Mouse (Mus musculus): ENCODE data around the gene Cited2.

Cited2 gene

GRCm38 (mm10) chr10:17722653-17723410 is at the start of gene Cited2:
Gene Cited2 (plus strand): TSS chr10:17723218.
- in situ Hi-C loops (cut with MboI, MseI): loop anchor here (5.0 kb wide), 1 partner anchor 511 kb away; no protein-coding TSS in a partner anchor

GRCm38 (mm10) chr10:17674454-17674853 is 48.6 kb upstream of the Cited2 start:
- in situ Hi-C loops (cut with MboI, MseI): no loop called here

- in situ Hi-C loops (cut with MboI, MseI): no loop called here
Observed at GRCm38 (mm10) chr10:17674869-17675268, 48.1 kb upstream of the Cited2 start.

GRCm38 (mm10) chr10:17676464-17676863 is 46.6 kb upstream of the Cited2 start:
- in situ Hi-C loops (cut with MboI, MseI): no loop called here

GRCm38 (mm10) chr10:17677308-17677707 is 45.7 kb upstream of the Cited2 start:
- in situ Hi-C loops (cut with MboI, MseI): no loop called here

GRCm38 (mm10) chr10:17680432-17681382 is 42.3 kb upstream of the Cited2 start:
- in situ Hi-C loops (cut with MboI, MseI): no loop called here

GRCm38 (mm10) chr10:17681386-17681785 is 41.6 kb upstream of the Cited2 start:
- in situ Hi-C loops (cut with MboI, MseI): no loop called here

GRCm38 (mm10) chr10:17683852-17684428 is 39.1 kb upstream of the Cited2 start:
- in situ Hi-C loops (cut with MboI, MseI): no loop called here

GRCm38 (mm10) chr10:17689806-17690205 is 33.2 kb upstream of the Cited2 start:
- in situ Hi-C loops (cut with MboI, MseI): no loop called here

- in situ Hi-C loops (cut with MboI, MseI): no loop called here
Observed at GRCm38 (mm10) chr10:17691709-17692108, 31.3 kb upstream of the Cited2 start.

- in situ Hi-C loops (cut with MboI, MseI): no loop called here
Observed at GRCm38 (mm10) chr10:17695801-17696200, 27.2 kb upstream of the Cited2 start.

GRCm38 (mm10) chr10:17697376-17698265 is 25.4 kb upstream of the Cited2 start:
- in situ Hi-C loops (cut with MboI, MseI): no loop called here

- in situ Hi-C loops (cut with MboI, MseI): no loop called here
Observed at GRCm38 (mm10) chr10:17705466-17705973, 17.5 kb upstream of the Cited2 start.

GRCm38 (mm10) chr10:17710753-17711152 is 12.3 kb upstream of the Cited2 start:
- in situ Hi-C loops (cut with MboI, MseI): loop anchor here (10.0 kb wide), 1 partner anchor 706 kb away; no protein-coding TSS in a partner anchor

GRCm38 (mm10) chr10:17719009-17719570 is 3.9 kb upstream of the Cited2 start:
- in situ Hi-C loops (cut with MboI, MseI): loop anchor here (10.0 kb wide), 1 partner anchor 714 kb away; no protein-coding TSS in a partner anchor

GRCm38 (mm10) chr10:17719646-17720045 is 3.4 kb upstream of the Cited2 start:
- in situ Hi-C loops (cut with MboI, MseI): loop anchor here (5.0 to 10.0 kb wide), 2 partner anchors 507 to 715 kb away; no protein-coding TSS in a partner anchor

- in situ Hi-C loops (cut with MboI, MseI): loop anchor here (5.0 kb wide), 1 partner anchor 509 kb away; no protein-coding TSS in a partner anchor
Observed at GRCm38 (mm10) chr10:17720891-17721601, 2.0 kb upstream of the Cited2 start.

- in situ Hi-C loops (cut with MboI, MseI): loop anchor here (5.0 kb wide), 1 partner anchor 509 kb away; no protein-coding TSS in a partner anchor
Observed at GRCm38 (mm10) chr10:17721602-17722121, 1.4 kb upstream of the Cited2 start.

- in situ Hi-C loops (cut with MboI, MseI): loop anchor here (5.0 kb wide), 1 partner anchor 510 kb away; no protein-coding TSS in a partner anchor
Observed at GRCm38 (mm10) chr10:17722158-17722557, 860 bp upstream of the Cited2 start.

All from T-helper 2 cell (primary cell).